Mouse (Mus musculus): ENCODE data around the gene Syt14. TPM values are rescaled to one million over a fixed set of nuclear protein-coding genes. Genes with fewer than 3 reads are reported as not detected.

Syt14 gene
- polyA plus RNA-seq, 1 experiment from 2014 or later = 1.4 TPM

DNA sequence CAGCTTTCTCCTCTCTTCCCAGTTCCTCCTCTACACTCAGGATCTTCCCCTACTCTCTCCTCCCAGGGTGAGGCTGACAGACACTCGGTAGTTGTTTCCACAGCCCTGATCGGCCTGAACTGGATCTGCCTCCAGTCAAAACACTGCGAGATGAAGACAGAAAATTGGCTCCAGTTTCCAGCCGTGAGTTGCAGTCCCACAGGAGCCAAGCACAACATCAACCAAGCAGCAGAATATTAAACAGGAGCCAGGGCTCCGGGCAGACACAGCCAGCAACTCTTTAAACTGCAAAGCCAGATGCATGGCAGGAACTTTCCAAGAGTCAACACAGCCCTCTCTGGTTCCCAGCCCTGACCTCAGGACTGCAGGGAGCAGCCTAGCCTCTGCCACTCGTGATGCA is 183.9 kb downstream of the Syt14 start:
- Histone ChIP-seq H3K27me3 (ENCODE audit: insufficient read depth, low read length) (no peaks in the 10 kb centered on the region), H3K4me2 (peak overlapping the region; percentile 45), H3K4me1 (ENCODE audit: insufficient read depth) (peaks cover 29% of the 10 kb centered on the region), H3K9ac (peak overlapping the region; percentile 29), H3K9me3 (ENCODE audit: low read depth, low read length) (no peaks in the 10 kb centered on the region), H3K27ac (ENCODE audit: low read depth) (peak overlapping the region; percentile 67), H3K4me3 (ENCODE audit: low read depth, low read length) (no peak overlapping the region), H3K36me3 (ENCODE audit: insufficient read depth) (peaks cover 35% of the 10 kb centered on the region)
- DNase-seq (peak; percentile 89), ATAC-seq (ENCODE audit: insufficient read depth) (peak; percentile 40; the same call in 1 of the 2 replicates)
- no peak for TF ChIP-seq CTCF (IDR thresholded peaks at IDR 0.05; ENCODE audit: low read depth)
- 7% methylated on average over 6 of the region's 6 CpGs for WGBS

GRCm38 (mm10) chr1:192851126-192851525 is 184.4 kb downstream of the Syt14 start:
- H3K9ac ChIP-seq = peak overlapping the region; percentile 29
- TF ChIP-seq CTCF (IDR thresholded peaks at IDR 0.05; ENCODE audit: low read depth) = no peak
- DNase-seq = peak; percentile 28
- peak overlapping the region; percentile 45 for H3K4me2 ChIP-seq
- ATAC-seq (ENCODE audit: insufficient read depth) = no peak
- peaks cover 29% of the 10 kb centered on the region for H3K4me1 ChIP-seq (ENCODE audit: insufficient read depth)
- peaks cover 39% of the 10 kb centered on the region for H3K36me3 ChIP-seq (ENCODE audit: insufficient read depth)
- H3K27me3 ChIP-seq (ENCODE audit: insufficient read depth, low read length) = no peaks in the 10 kb centered on the region
- WGBS = 6% methylated on average over 2 of the region's 2 CpGs
- H3K27ac ChIP-seq (ENCODE audit: low read depth) = peak overlapping the region; percentile 67
- no peaks in the 10 kb centered on the region for H3K9me3 ChIP-seq (ENCODE audit: low read depth, low read length)
- H3K4me3 ChIP-seq (ENCODE audit: low read depth, low read length) = peak overlapping the region; percentile 5; the same call in 1 of the 2 replicates

GRCm38 (mm10) chr1:192849616-192850015 is 186.0 kb downstream of the Syt14 start:
- Histone ChIP-seq H3K27me3 (ENCODE audit: insufficient read depth, low read length) (no peaks in the 10 kb centered on the region), H3K4me2 (no peak overlapping the region), H3K9me3 (ENCODE audit: low read depth, low read length) (no peaks in the 10 kb centered on the region), H3K36me3 (ENCODE audit: insufficient read depth) (peaks cover 54% of the 10 kb centered on the region), H3K4me1 (ENCODE audit: insufficient read depth) (peaks cover 29% of the 10 kb centered on the region), H3K27ac (ENCODE audit: low read depth) (no peak overlapping the region), H3K4me3 (ENCODE audit: low read depth, low read length) (no peak overlapping the region), H3K9ac (no peak overlapping the region)
- peak; percentile 52 for DNase-seq
- TF ChIP-seq CTCF (IDR thresholded peaks at IDR 0.05; ENCODE audit: low read depth) = no peak
- WGBS = 35% methylated on average over 5 of the region's 5 CpGs
- no peak for ATAC-seq (ENCODE audit: insufficient read depth)

- no peak overlapping the region for H3K4me3 ChIP-seq (ENCODE audit: low read depth, low read length)
- peaks cover 54% of the 10 kb centered on the region for H3K36me3 ChIP-seq (ENCODE audit: insufficient read depth)
- peaks cover 16% of the 10 kb centered on the region for H3K4me1 ChIP-seq (ENCODE audit: insufficient read depth)
- no peak for TF ChIP-seq CTCF (IDR thresholded peaks at IDR 0.05; ENCODE audit: low read depth)
- WGBS = 70% methylated on average over 3 of the region's 3 CpGs
- H3K9ac ChIP-seq = no peak overlapping the region
- H3K27ac ChIP-seq (ENCODE audit: low read depth) = no peak overlapping the region
- DNase-seq (no peak), ATAC-seq (ENCODE audit: insufficient read depth) (no peak)
- no peak overlapping the region for H3K4me2 ChIP-seq
- no peaks in the 10 kb centered on the region for H3K9me3 ChIP-seq (ENCODE audit: low read depth, low read length)
- no peaks in the 10 kb centered on the region for H3K27me3 ChIP-seq (ENCODE audit: insufficient read depth, low read length)
These were observed 188.3 kb downstream of the Syt14 start for GRCm38 (mm10) chr1:192847254-192847653.

Other genes starting within 250 kb of the Syt14 start
- 22.8 and 23.5 TPM in 2 replicates for gene Sertad4, start 180.0 kb downstream of the Syt14 start, polyA plus RNA-seq (2014; fragmentation: Nextera tagmentation; extraction: Ambion mirVana)
- 9.0 and 9.5 TPM in 2 replicates for gene Diexf, start 94.5 kb upstream of the Syt14 start, polyA plus RNA-seq (2014; fragmentation: Nextera tagmentation; extraction: Ambion mirVana)
- 12.0 and 12.3 TPM in 2 replicates for gene Irf6, start 117.3 kb upstream of the Syt14 start, polyA plus RNA-seq (2014; fragmentation: Nextera tagmentation; extraction: Ambion mirVana)
- 14.1 and 16.0 TPM in 2 replicates for gene A130010J15Rik, start 132.3 kb upstream of the Syt14 start, polyA plus RNA-seq (2014; fragmentation: Nextera tagmentation; extraction: Ambion mirVana)
- gene Traf3ip3, start 165.9 kb upstream of the Syt14 start, polyA plus RNA-seq (2014; fragmentation: Nextera tagmentation; extraction: Ambion mirVana) = 1.9 and 4.1 TPM in 2 replicates
- 24.4 and 24.7 TPM in 2 replicates for gene Lamb3, start 171.9 kb upstream of the Syt14 start, polyA plus RNA-seq (2014; fragmentation: Nextera tagmentation; extraction: Ambion mirVana)
- 1.6 and 2.1 TPM in 2 replicates for gene Hsd11b1, start 228.3 kb upstream of the Syt14 start, polyA plus RNA-seq (2014; fragmentation: Nextera tagmentation; extraction: Ambion mirVana)
- 49.0 and 67.3 TPM in 2 replicates for gene G0s2, start 237.4 kb upstream of the Syt14 start, polyA plus RNA-seq (2014; fragmentation: Nextera tagmentation; extraction: Ambion mirVana)

Data from lung, embryonic 14.5 days (tissue).